Mouse (Mus musculus): Measurements from ENCODE around the gene Olfr739. TPM values are rescaled to one million over a fixed set of nuclear protein-coding genes. Genes with fewer than 3 reads are reported as not detected.

Gene Olfr739
- not detected for total RNA-seq (2021)
- long read RNA-seq, experiment 1, result 0 reads
- long read RNA-seq, experiment 2, result 0 reads

- DNase-seq, result no peak
- intact Hi-C loops (cut with DNase I; ENCODE audit: low total_unique reads), result no loop called here
These were observed at the start of gene Olfr739 for GRCm38 (mm10) chr14:50418326-50418725. TSS of gene Olfr739 (plus strand) at chr14:50418626.

- intact Hi-C loops (cut with DNase I; ENCODE audit: low total_unique reads), result no loop called here
- no peak for DNase-seq
These were observed 37.6 kb upstream of the Olfr739 start, which contains the start of gene Olfr736 for GRCm38 (mm10) chr14:50380863-50381262. TSS of gene Olfr736 (plus strand) at chr14:50381163.

GRCm38 (mm10) chr14:50407268-50407667 lies 11.2 kb upstream of the Olfr739 start, which contains the start of gene Olfr738:
TSS of gene Olfr738 (plus strand) at chr14:50407568.
- intact Hi-C loops (cut with DNase I; ENCODE audit: low total_unique reads), result no loop called here
- no peak for DNase-seq

- intact Hi-C loops (cut with DNase I; ENCODE audit: low total_unique reads), result no loop called here
- no peak for DNase-seq
These were observed 26.8 kb downstream of the Olfr739 start, which contains the start of gene Olfr740 for GRCm38 (mm10) chr14:50445245-50445644. TSS of gene Olfr740 (plus strand) at chr14:50445545.

- intact Hi-C loops (cut with DNase I; ENCODE audit: low total_unique reads), result no loop called here
- no peak for DNase-seq
These were observed 54.0 kb downstream of the Olfr739 start, which contains the start of gene Olfr741 for GRCm38 (mm10) chr14:50472438-50472837. TSS of gene Olfr741 (plus strand) at chr14:50472738.

Other genes with a start within 250 kb of the Olfr739 start
- gene Olfr730, start 230.4 kb upstream of the Olfr739 start, total RNA-seq (2021), result not detected
- not detected for gene Olfr731, start 176.8 kb upstream of the Olfr739 start, total RNA-seq (2021)
- not detected for gene Olfr732, start 134.4 kb upstream of the Olfr739 start, total RNA-seq (2021)
- not detected for gene Olfr733, start 117.1 kb upstream of the Olfr739 start, total RNA-seq (2021)
- gene Olfr734, start 91.9 kb upstream of the Olfr739 start, total RNA-seq (2021), result not detected
- gene Olfr735, start 69.8 kb upstream of the Olfr739 start, total RNA-seq (2021), result not detected
- gene Tlr11, start 60.7 kb upstream of the Olfr739 start, total RNA-seq (2021), result not detected
- not detected for gene Olfr736, start 37.5 kb upstream of the Olfr739 start, total RNA-seq (2021)
- not detected for gene Olfr738, start 11.1 kb upstream of the Olfr739 start, total RNA-seq (2021)
- gene Olfr740, start 26.9 kb downstream of the Olfr739 start, total RNA-seq (2021), result not detected
- gene Olfr741, start 54.1 kb downstream of the Olfr739 start, total RNA-seq (2021), result not detected
- not detected for gene Olfr742, start 85.0 kb downstream of the Olfr739 start, total RNA-seq (2021)
- gene Olfr743, start 103.2 kb downstream of the Olfr739 start, total RNA-seq (2021), result not detected
- gene Olfr744, start 196.3 kb downstream of the Olfr739 start, total RNA-seq (2021), result not detected
- gene Olfr745, start 220.8 kb downstream of the Olfr739 start, total RNA-seq (2021), result not detected
- not detected for gene Olfr746, start 228.5 kb downstream of the Olfr739 start, total RNA-seq (2021)

Measured in gastrocnemius, postnatal 14 days (tissue).